Mouse (Mus musculus): ENCODE measurements around the gene Ldb1. TPM values are rescaled to one million over a fixed set of nuclear protein-coding genes. Genes with fewer than 3 reads are reported as not detected.

Gene Ldb1
- polyA plus RNA-seq, 1 experiment from 2014 or later, result 64.7 TPM

- H3K4me2 ChIP-seq, result no peak overlapping the region
- H3K27me3 ChIP-seq (replicated peaks), result no peaks in the 10 kb centered on the region
- no peak overlapping the region for H3K27ac ChIP-seq (replicated peaks)
- no peak overlapping the region for H3K9ac ChIP-seq
- H3K4me1 ChIP-seq, result no peaks in the 10 kb centered on the region
- no peaks in the 10 kb centered on the region for H3K9me3 ChIP-seq
- H3K36me3 ChIP-seq, result no peaks in the 10 kb centered on the region
- H3K4me3 ChIP-seq, result no peak overlapping the region
- no peak for ATAC-seq (ENCODE audit: extremely low read depth, insufficient number of reproducible peaks, low FRiP score, low TSS enrichment)
- WGBS, result 34% methylated on average over 12 of the region's 12 CpGs
These were observed 30.3 kb downstream of the Ldb1 start for GRCm38 (mm10) chr19:46014572-46015178.

GRCm38 (mm10) chr19:46005680-46006079, 39.3 kb downstream of the Ldb1 start:
- WGBS, result 77% methylated on average over 7 of the region's 7 CpGs
- H3K36me3 ChIP-seq, result peaks cover 18% of the 10 kb centered on the region
- no peaks in the 10 kb centered on the region for H3K27me3 ChIP-seq (replicated peaks)
- no peak overlapping the region for H3K27ac ChIP-seq (replicated peaks)
- H3K9me3 ChIP-seq, result no peaks in the 10 kb centered on the region
- peaks cover 20% of the 10 kb centered on the region for H3K4me1 ChIP-seq
- H3K9ac ChIP-seq, result 0 out of 2 replicates have a peak overlapping the region, but pooled peaks have one; percentile 33
- ATAC-seq (ENCODE audit: extremely low read depth, insufficient number of reproducible peaks, low FRiP score, low TSS enrichment), result no peak
- H3K4me2 ChIP-seq, result no peak overlapping the region
- no peak overlapping the region for H3K4me3 ChIP-seq

GRCm38 (mm10) chr19:46004814-46005466, 40.1 kb downstream of the Ldb1 start:
- peaks cover 20% of the 10 kb centered on the region for H3K4me1 ChIP-seq
- ATAC-seq (ENCODE audit: extremely low read depth, insufficient number of reproducible peaks, low FRiP score, low TSS enrichment), result no peak

GRCm38 (mm10) chr19:46003371-46004226, 41.4 kb downstream of the Ldb1 start, which contains the start of gene Hps6:
TSS of gene Hps6 (plus strand) at chr19:46003508.
- H3K4me2 ChIP-seq, result peak within 1 kb of the TSS; percentile 87
- H3K9ac ChIP-seq, result peak within 1 kb of the TSS; percentile 91
- WGBS, result under 1% methylated on average over 69 of the region's 70 CpGs
- no peaks in the 10 kb centered on the region for H3K9me3 ChIP-seq
- peak within 1 kb of the TSS; percentile 78 for H3K4me3 ChIP-seq
- no peaks in the 10 kb centered on the region for H3K27me3 ChIP-seq (replicated peaks)
- H3K4me1 ChIP-seq, result peaks cover 25% of the 10 kb centered on the region
- ATAC-seq (ENCODE audit: extremely low read depth, insufficient number of reproducible peaks, low FRiP score, low TSS enrichment), result peak; percentile 91
- peak within 1 kb of the TSS; percentile 64 for H3K27ac ChIP-seq (replicated peaks)
- peaks cover 14% of the 10 kb centered on the region for H3K36me3 ChIP-seq

More at GRCm38 (mm10) chr19:46004814-46005466, 40.1 kb downstream of the Ldb1 start:
- Histone ChIP-seq H3K27ac (replicated peaks) (no peak overlapping the region), H3K27me3 (replicated peaks) (no peaks in the 10 kb centered on the region), H3K4me2 (peak overlapping the region; percentile 87), H3K36me3 (peaks cover 18% of the 10 kb centered on the region), H3K9me3 (no peaks in the 10 kb centered on the region), H3K4me3 (peak overlapping the region; percentile 78), H3K9ac (peak overlapping the region; percentile 91; the same call in 1 of the 2 replicates)
- whole genome bisulfite sequencing, result 76% methylated on average over 17 of the region's 17 CpGs

GRCm38 (mm10) chr19:46002279-46002678, 42.7 kb downstream of the Ldb1 start:
- Histone ChIP-seq H3K36me3 (peaks cover 7% of the 10 kb centered on the region), H3K4me3 (no peak overlapping the region), H3K9me3 (no peaks in the 10 kb centered on the region), H3K27ac (replicated peaks) (no peak overlapping the region), H3K9ac (no peak overlapping the region), H3K4me1 (peaks cover 28% of the 10 kb centered on the region), H3K27me3 (replicated peaks) (no peaks in the 10 kb centered on the region), H3K4me2 (no peak overlapping the region)
- no peak for ATAC-seq (ENCODE audit: extremely low read depth, insufficient number of reproducible peaks, low FRiP score, low TSS enrichment)
- WGBS, result 76% methylated on average over 9 of the region's 9 CpGs

- Histone ChIP-seq H3K4me2 (peak overlapping the region; percentile 80), H3K4me3 (no peak overlapping the region), H3K27me3 (replicated peaks) (no peaks in the 10 kb centered on the region), H3K27ac (replicated peaks) (no peak overlapping the region), H3K9ac (peak overlapping the region; percentile 81; the same call in 1 of the 2 replicates), H3K9me3 (no peaks in the 10 kb centered on the region; the same call in 1 of the 2 replicates), H3K4me1 (peaks cover 19% of the 10 kb centered on the region), H3K36me3 (peaks cover 17% of the 10 kb centered on the region)
- ATAC-seq (ENCODE audit: extremely low read depth, insufficient number of reproducible peaks, low FRiP score, low TSS enrichment), result no peak
- WGBS, result 38% methylated on average over 1 of the region's 1 CpGs
These were observed 45.6 kb downstream of the Ldb1 start for GRCm38 (mm10) chr19:45999378-45999777.

GRCm38 (mm10) chr19:45998694-45999217, 46.3 kb downstream of the Ldb1 start:
- no peak for ATAC-seq (ENCODE audit: extremely low read depth, insufficient number of reproducible peaks, low FRiP score, low TSS enrichment)
- Histone ChIP-seq H3K36me3 (peaks cover 23% of the 10 kb centered on the region), H3K9ac (peak overlapping the region; percentile 81), H3K27ac (replicated peaks) (no peak overlapping the region), H3K9me3 (no peaks in the 10 kb centered on the region; the same call in 1 of the 2 replicates), H3K4me3 (peak overlapping the region; percentile 80), H3K27me3 (replicated peaks) (no peaks in the 10 kb centered on the region), H3K4me2 (peak overlapping the region; percentile 80), H3K4me1 (peaks cover 12% of the 10 kb centered on the region)
- 10% methylated on average over 8 of the region's 8 CpGs for WGBS

GRCm38 (mm10) chr19:45997785-45998693, 47.0 kb downstream of the Ldb1 start, which contains the start of gene Armh3:
TSS of gene Armh3 (minus strand) at chr19:45998488.
- peak within 1 kb of the TSS; percentile 89 for H3K9ac ChIP-seq
- peaks cover 23% of the 10 kb centered on the region for H3K36me3 ChIP-seq
- H3K27me3 ChIP-seq (replicated peaks), result no peaks in the 10 kb centered on the region
- peak within 1 kb of the TSS; percentile 95 for H3K27ac ChIP-seq (replicated peaks)
- peaks cover 12% of the 10 kb centered on the region for H3K4me1 ChIP-seq
- under 1% methylated on average over 76 of the region's 76 CpGs for WGBS
- peak within 1 kb of the TSS; percentile 80 for H3K4me2 ChIP-seq
- H3K4me3 ChIP-seq, result peak within 1 kb of the TSS; percentile 80
- peak; percentile 93 for ATAC-seq (ENCODE audit: extremely low read depth, insufficient number of reproducible peaks, low FRiP score, low TSS enrichment)
- no peaks in the 10 kb centered on the region; the same call in 1 of the 2 replicates for H3K9me3 ChIP-seq

GRCm38 (mm10) chr19:45997365-45997764, 47.6 kb downstream of the Ldb1 start:
- peaks cover 12% of the 10 kb centered on the region for H3K4me1 ChIP-seq
- H3K9me3 ChIP-seq, result no peaks in the 10 kb centered on the region; the same call in 1 of the 2 replicates
- H3K4me2 ChIP-seq, result peak overlapping the region; percentile 80
- H3K36me3 ChIP-seq, result peaks cover 23% of the 10 kb centered on the region
- peak overlapping the region; percentile 89 for H3K9ac ChIP-seq
- ATAC-seq (ENCODE audit: extremely low read depth, insufficient number of reproducible peaks, low FRiP score, low TSS enrichment), result no peak
- peak overlapping the region; percentile 80 for H3K4me3 ChIP-seq
- 60% methylated on average over 5 of the region's 5 CpGs for WGBS
- no peaks in the 10 kb centered on the region for H3K27me3 ChIP-seq (replicated peaks)
- H3K27ac ChIP-seq (replicated peaks), result peak overlapping the region; percentile 95

All from heart, embryonic 13.5 days (tissue).